Mouse (Mus musculus) heart, embryonic 11.5 days (tissue): ENCODE results near the gene Mtfp1. TPM values are rescaled to one million over a fixed set of nuclear protein-coding genes. Genes with fewer than 3 reads are reported as not detected.
"Not testable (repeated sequence)": the region's sequence is repeated elsewhere in the genome, so short reads cannot be mapped to it uniquely, and the experiment has no call there.

Experiments used
- ATAC-seq: fragments of 200-750 bp; cut with Nextera tagmentation; replicated peaks from 2 replicates; pipeline ENCODE4 v1.8.0; 2017; ENCODE audit warnings: moderate library complexity; ENCODE audit not compliant: insufficient number of reproducible peaks, low FRiP score, low TSS enrichment
- H3K27ac ChIP-seq: fragments of 300-500 bp; sonication (generic); 2 replicates; pipeline ENCODE4 v1.5.1; 2014; ENCODE audit warnings: mild to moderate bottlenecking, low read depth, low read length
- H3K27me3 ChIP-seq: fragments of 300-500 bp; sonication (generic); 2 replicates; pipeline ENCODE4 v1.6.1; 2014; ENCODE audit warnings: mild to moderate bottlenecking, low read length, mixed read lengths; ENCODE audit not compliant: control insufficient read depth, insufficient read depth
- H3K36me3 ChIP-seq: fragments of 300-500 bp; sonication (generic); 2 replicates; pipeline ENCODE4 v1.6.1; 2014; ENCODE audit warnings: mild to moderate bottlenecking, low read length, moderate library complexity, mixed read lengths; ENCODE audit not compliant: control insufficient read depth, insufficient read depth
- H3K4me1 ChIP-seq: fragments of 300-500 bp; sonication (generic); 2 replicates; pipeline ENCODE4 v1.6.1; 2014; ENCODE audit warnings: low read length; ENCODE audit not compliant: control insufficient read depth, insufficient read depth
- H3K4me2 ChIP-seq: fragments of 300-500 bp; sonication (generic); 2 replicates; pipeline ENCODE4 v1.6.1; 2014; ENCODE audit warnings: mild to moderate bottlenecking, moderate library complexity
- H3K4me3 ChIP-seq: fragments of 300-500 bp; sonication (generic); 2 replicates; pipeline ENCODE4 v1.5.1; 2014; ENCODE audit warnings: low read depth, low read length
- H3K9ac ChIP-seq: fragments of 300-500 bp; sonication (generic); 2 replicates; pipeline ENCODE4 v1.6.1; 2014; ENCODE audit warnings: mild to moderate bottlenecking, low read depth, low read length, moderate library complexity
- H3K9me3 ChIP-seq: fragments of 300-500 bp; sonication (generic); replicated peaks from 2 replicates; pipeline ENCODE4 v1.6.1; 2016; ENCODE audit warnings: low read length; ENCODE audit not compliant: control insufficient read depth
- WGBS: fragments of 180-500 bp; shearing (Covaris S2); extraction: QIAGEN DNeasy Blood & Tissue Kit; methylation state at CpG from one replicate; pipeline ENCODE4 v1.1.7; 2014; ENCODE audit not compliant: insufficient replicate concordance; 5-methylcytosine and 5-hydroxymethylcytosine counted together
- polyA plus RNA-seq: library from polyadenylated mRNA; unstranded; fragments of >200 nt; fragmentation: Nextera tagmentation; extraction: Ambion mirVana; gene quantifications from 2 replicates; pipeline ENCODE4 v1.2.1, GENCODE M21; 2014

Gene Mtfp1
- polyA plus RNA-seq, 1 experiment from 2014 or later = 20.8 TPM

GRCm38 (mm10) chr11:4112033-4112432 is 16.8 kb upstream of the Mtfp1 start:
- WGBS = 75% methylated on average over 4 of the region's 4 CpGs
- Histone ChIP-seq H3K4me3 (no peak overlapping the region), H3K27ac (no peak overlapping the region), H3K36me3 (no peaks in the 10 kb centered on the region), H3K27me3 (peaks cover 7% of the 10 kb centered on the region), H3K9ac (no peak overlapping the region), H3K4me1 (no peaks in the 10 kb centered on the region), H3K4me2 (no peak overlapping the region), H3K9me3 (no peaks in the 10 kb centered on the region)
- no peak for ATAC-seq

GRCm38 (mm10) chr11:4108691-4109090 is 13.4 kb upstream of the Mtfp1 start:
- ATAC-seq = no peak
- no peak overlapping the region for H3K9ac ChIP-seq
- H3K4me2 ChIP-seq = no peak overlapping the region
- no peaks in the 10 kb centered on the region for H3K27me3 ChIP-seq
- no peaks in the 10 kb centered on the region for H3K36me3 ChIP-seq
- no peaks in the 10 kb centered on the region for H3K4me1 ChIP-seq
- H3K27ac ChIP-seq = no peak overlapping the region
- 77% methylated on average over 7 of the region's 7 CpGs for WGBS
- no peak overlapping the region for H3K4me3 ChIP-seq
- no peaks in the 10 kb centered on the region for H3K9me3 ChIP-seq

GRCm38 (mm10) chr11:4107901-4108300 is 12.7 kb upstream of the Mtfp1 start:
- WGBS = 86% methylated on average over 6 of the region's 6 CpGs
- H3K9me3 ChIP-seq, H3K4me2 ChIP-seq, H3K4me1 ChIP-seq, H3K4me3 ChIP-seq, H3K27ac ChIP-seq, H3K9ac ChIP-seq, ATAC-seq, H3K27me3 ChIP-seq, H3K36me3 ChIP-seq: not testable (repeated sequence)

DNA sequence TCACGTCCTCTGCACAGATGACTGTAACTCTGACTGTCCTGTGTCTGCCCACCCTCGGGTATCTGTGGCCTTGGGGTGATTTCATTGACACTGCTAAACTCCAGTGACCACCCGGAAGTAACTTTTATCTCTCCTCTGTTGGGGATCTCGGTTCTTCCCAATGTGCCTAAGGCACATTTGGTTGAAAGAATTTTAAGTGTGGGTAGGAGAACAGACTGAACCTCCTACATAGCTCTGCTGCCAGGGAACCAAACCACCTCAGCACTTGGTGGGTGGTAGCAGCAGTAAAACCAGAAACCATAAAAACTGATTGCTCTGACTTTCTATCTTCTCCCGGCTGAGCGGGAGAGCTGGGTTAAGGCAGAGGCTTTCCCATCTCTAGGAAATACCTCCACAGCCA is 10.2 kb upstream of the Mtfp1 start:
- no peak for ATAC-seq
- Histone ChIP-seq H3K27me3 (no peaks in the 10 kb centered on the region), H3K4me3 (no peak overlapping the region), H3K9ac (no peak overlapping the region), H3K4me2 (no peak overlapping the region), H3K27ac (no peak overlapping the region), H3K4me1 (no peaks in the 10 kb centered on the region), H3K9me3 (no peaks in the 10 kb centered on the region), H3K36me3 (no peaks in the 10 kb centered on the region)
- 62% methylated on average over 6 of the region's 6 CpGs for WGBS

- H3K27me3 ChIP-seq = no peaks in the 10 kb centered on the region
- ATAC-seq = no peak
Measured at GRCm38 (mm10) chr11:4104989-4105388, 9.7 kb upstream of the Mtfp1 start.

GRCm38 (mm10) chr11:4103522-4103921 is 8.3 kb upstream of the Mtfp1 start:
- Histone ChIP-seq H3K4me3 (no peak overlapping the region), H3K4me1 (no peaks in the 10 kb centered on the region), H3K9me3 (no peaks in the 10 kb centered on the region), H3K36me3 (no peaks in the 10 kb centered on the region), H3K27ac (no peak overlapping the region), H3K4me2 (no peak overlapping the region), H3K9ac (no peak overlapping the region), H3K27me3 (no peaks in the 10 kb centered on the region)
- no peak for ATAC-seq
- 77% methylated on average over 14 of the region's 14 CpGs for WGBS

More at GRCm38 (mm10) chr11:4104989-4105388, 9.7 kb upstream of the Mtfp1 start:
- no peaks in the 10 kb centered on the region for H3K9me3 ChIP-seq
- no peaks in the 10 kb centered on the region for H3K36me3 ChIP-seq
- H3K9ac ChIP-seq = no peak overlapping the region
- 75% methylated on average over 5 of the region's 5 CpGs for WGBS
- H3K4me3 ChIP-seq = no peak overlapping the region
- H3K27ac ChIP-seq = no peak overlapping the region
- no peak overlapping the region for H3K4me2 ChIP-seq
- no peaks in the 10 kb centered on the region for H3K4me1 ChIP-seq

GRCm38 (mm10) chr11:4101851-4102250 is 6.6 kb upstream of the Mtfp1 start:
- Histone ChIP-seq H3K9me3 (no peaks in the 10 kb centered on the region), H3K4me1 (0 out of 2 replicates have a peak, but pooled peaks cover 3% of the 10 kb centered on the region), H3K9ac (no peak overlapping the region), H3K27me3 (no peaks in the 10 kb centered on the region), H3K36me3 (no peaks in the 10 kb centered on the region), H3K4me3 (no peak overlapping the region), H3K27ac (no peak overlapping the region), H3K4me2 (no peak overlapping the region)
- WGBS = 72% methylated on average over 5 of the region's 5 CpGs
- ATAC-seq = no peak

DNA sequence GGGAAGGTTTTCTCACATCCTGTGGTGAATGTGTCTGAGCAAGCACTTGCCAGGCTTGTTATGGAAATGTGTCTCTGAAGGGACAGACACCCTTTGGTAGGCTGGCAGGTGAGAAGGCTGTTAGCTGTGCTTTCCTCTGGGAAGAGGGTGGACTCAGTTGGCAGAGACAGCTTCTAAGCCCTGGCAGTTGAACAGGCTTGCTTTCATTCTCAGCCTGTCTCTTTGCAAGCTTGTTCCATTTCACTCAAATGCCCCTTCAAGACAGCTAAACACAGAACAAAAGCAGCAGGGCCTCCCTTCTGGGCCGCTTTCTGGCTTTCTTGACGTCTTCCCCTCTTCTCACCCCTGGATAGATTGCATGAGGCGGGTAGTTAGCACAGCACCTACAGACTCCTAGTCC is 4.2 kb upstream of the Mtfp1 start:
- no peaks in the 10 kb centered on the region for H3K27me3 ChIP-seq
- WGBS = 68% methylated on average over 3 of the region's 3 CpGs
- peaks cover 14% of the 10 kb centered on the region; the same call in 1 of the 2 replicates for H3K4me1 ChIP-seq
- H3K4me2 ChIP-seq = no peak overlapping the region
- H3K9ac ChIP-seq = no peak overlapping the region
- no peak for ATAC-seq
- H3K36me3 ChIP-seq = no peaks in the 10 kb centered on the region
- no peaks in the 10 kb centered on the region for H3K9me3 ChIP-seq
- no peak overlapping the region for H3K27ac ChIP-seq
- H3K4me3 ChIP-seq = no peak overlapping the region

GRCm38 (mm10) chr11:4098816-4099215 is 3.6 kb upstream of the Mtfp1 start:
- Histone ChIP-seq H3K4me3 (no peak overlapping the region), H3K9me3 (no peaks in the 10 kb centered on the region), H3K27me3 (no peaks in the 10 kb centered on the region), H3K36me3 (no peaks in the 10 kb centered on the region; the same call in 1 of the 2 replicates), H3K9ac (no peak overlapping the region), H3K4me1 (peaks cover 15% of the 10 kb centered on the region; the same call in 1 of the 2 replicates), H3K27ac (no peak overlapping the region), H3K4me2 (no peak overlapping the region)
- 73% methylated on average over 7 of the region's 7 CpGs for WGBS
- ATAC-seq = no peak
